Mouse (Mus musculus) olfactory bulb, adult 2 months (tissue): Measurements from ENCODE around the gene Timm10.

Experiments
- CTCF ChIP-seq: fragments of 200-500 bp; IDR thresholded peaks from 2 replicates; pipeline ENCODE4 v1.5.1; 2012; ENCODE audit warnings: low read depth, mild to moderate bottlenecking, low read length, moderate library complexity; ENCODE audit not compliant: insufficient read depth
- POLR2A ChIP-seq: fragments of 200-500 bp; IDR thresholded peaks from 2 replicates; pipeline ENCODE4 v1.6.1; 2012; ENCODE audit warnings: mild to moderate bottlenecking, low read depth, low read length, moderate library complexity; ENCODE audit not compliant: insufficient read depth

DNA sequence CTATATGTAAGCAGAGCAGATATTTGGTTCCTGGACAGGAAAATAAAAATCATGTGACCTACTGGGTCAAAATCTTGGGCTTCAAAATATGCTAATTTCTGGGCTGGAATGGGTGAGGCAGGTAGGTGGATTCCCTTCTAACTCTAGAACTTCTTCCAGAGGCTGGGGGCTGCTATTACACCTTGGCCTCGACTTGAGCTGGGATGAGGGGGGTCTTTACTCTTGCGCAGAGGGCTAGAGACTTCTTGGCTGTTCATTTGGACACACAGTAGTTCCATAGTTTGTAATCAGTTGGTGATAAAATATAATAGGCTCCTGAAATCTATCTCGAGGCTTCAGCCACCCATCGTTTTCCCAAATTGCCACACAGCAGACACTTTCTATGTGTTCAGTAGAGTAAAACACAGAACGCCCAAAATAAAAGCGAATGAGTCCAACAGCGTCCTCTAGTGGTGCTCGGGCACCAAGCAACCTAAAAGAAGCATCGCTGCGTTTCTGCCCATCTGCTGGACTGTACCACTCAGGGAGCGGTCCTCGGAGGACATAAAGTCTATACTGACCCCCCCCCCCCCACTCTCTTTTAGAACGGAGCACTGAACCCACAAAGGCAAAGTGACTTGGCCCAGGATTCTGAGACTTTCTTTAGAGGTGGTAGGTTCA is 28.8 kb upstream of the Timm10 start:
- TF ChIP-seq POLR2A (no peak), CTCF (peak; percentile 54)
